Mouse (Mus musculus) CH12.LX (cell line): ENCODE results near the gene Mia2. TPM values are rescaled to one million over a fixed set of nuclear protein-coding genes. Genes with fewer than 3 reads are reported as not detected.

Experiments used
- DNase-seq: peaks from one replicate; pipeline ENCODE4 v3.0.0-alpha.2; 2013; ENCODE audit errors: extremely low read depth
- H3K27ac ChIP-seq: 2 replicates; pipeline ENCODE4 v1.5.1; 2012; ENCODE audit warnings: low read depth, mild to moderate bottlenecking, control low read depth, moderate library complexity; ENCODE audit not compliant: insufficient read depth
- H3K27me3 ChIP-seq: replicated peaks from 2 replicates; pipeline ENCODE3; 2012; ENCODE audit warnings: inconsistent platforms
- H3K36me3 ChIP-seq, 2 experiments: replicated peaks in 1 of 2; 2 replicates each; pipeline versions ENCODE3 to v1.6.1; 2012; ENCODE audit warnings: inconsistent platforms in 1 of 2, low read length in 1 of 2, mild to moderate bottlenecking in 1 of 2, mixed read lengths in 1 of 2, moderate library complexity in 1 of 2; ENCODE audit not compliant: control insufficient read depth in 1 of 2, insufficient read depth in 1 of 2
- H3K4me1 ChIP-seq, 2 experiments: 2 replicates each; pipeline ENCODE4 v1.6.1; 2012; ENCODE audit warnings: inconsistent platforms in 1 of 2, moderate library complexity in 1 of 2; ENCODE audit not compliant: insufficient read depth in 2 of 2, control insufficient read depth in 1 of 2
- H3K4me2 ChIP-seq: 2 replicates; pipeline ENCODE4 v1.6.1; 2012; ENCODE audit warnings: low read depth, mild to moderate bottlenecking, control low read depth; ENCODE audit not compliant: poor library complexity, insufficient read depth, severe bottlenecking
- H3K4me3 ChIP-seq, 3 experiments: fragments of 150-350 bp in 1 of 3; sonication (generic) in 1 of 3; replicated peaks in 1 of 3; 2 replicates each; pipeline versions ENCODE3 to v1.5.1; 2011 to 2012; ENCODE audit warnings: low read depth in 2 of 3, low read length in 2 of 3, mild to moderate bottlenecking in 2 of 3, moderate library complexity in 2 of 3, control low read depth in 1 of 3, improper control_type of control experiment in 1 of 3, inconsistent platforms in 1 of 3, mixed read lengths in 1 of 3; ENCODE audit not compliant: poor library complexity in 1 of 3
- H3K79me2 ChIP-seq: replicated peaks from 2 replicates; pipeline ENCODE4 v1.6.1; 2012; ENCODE audit warnings: mild to moderate bottlenecking, moderate library complexity; ENCODE audit not compliant: control insufficient read depth, poor library complexity, insufficient read depth, severe bottlenecking; ENCODE audit errors: extremely low read depth
- H3K9ac ChIP-seq: 2 replicates; pipeline ENCODE4 v1.6.1; 2012; ENCODE audit warnings: low read depth, mild to moderate bottlenecking, control low read depth, moderate library complexity; ENCODE audit not compliant: insufficient read depth
- H3K9me3 ChIP-seq: replicated peaks from 2 replicates; pipeline ENCODE3; 2012; ENCODE audit warnings: low read length, inconsistent platforms, mixed read lengths
- CTCF ChIP-seq, 2 experiments: IDR thresholded peaks in 1 of 2; conservative IDR thresholded peaks in 1 of 2; 2 replicates each; pipeline ENCODE4 v1.5.1; 2011 to 2012; ENCODE audit warnings: low read depth in 2 of 2, low read length in 2 of 2, improper control_type of control experiment in 1 of 2, inconsistent platforms in 1 of 2, mild to moderate bottlenecking in 1 of 2, moderate library complexity in 1 of 2
- ELF1 ChIP-seq: IDR thresholded peaks from 2 replicates; pipeline ENCODE4 v1.6.1; 2014; ENCODE audit warnings: low read depth, mild to moderate bottlenecking, inconsistent platforms, low read length, improper control_type of control experiment
- HCFC1 ChIP-seq: IDR thresholded peaks from 2 replicates; pipeline ENCODE4 v1.6.1; 2012; ENCODE audit warnings: low read depth, mild to moderate bottlenecking, inconsistent platforms, low read length, improper control_type of control experiment
- JUND ChIP-seq: conservative IDR thresholded peaks from 2 replicates; pipeline ENCODE4 v1.6.1; 2011; ENCODE audit warnings: low read depth, low read length, improper control_type of control experiment
- KAT2A ChIP-seq: IDR thresholded peaks from 2 replicates; pipeline ENCODE4 v1.6.1; 2012; ENCODE audit warnings: low read length, improper control_type of control experiment, inconsistent platforms; ENCODE audit not compliant: insufficient replicate concordance
- MAX ChIP-seq: IDR thresholded peaks from 2 replicates; pipeline ENCODE4 v1.6.1; 2011; ENCODE audit warnings: low read length, improper control_type of control experiment
- MAZ ChIP-seq: IDR thresholded peaks from 2 replicates; pipeline ENCODE4 v1.6.1; 2012; ENCODE audit warnings: low read depth, mild to moderate bottlenecking, inconsistent platforms, low read length, improper control_type of control experiment, moderate library complexity
- MEF2A ChIP-seq: IDR thresholded peaks from 2 replicates; pipeline ENCODE4 v1.6.1; 2014; ENCODE audit warnings: low read depth, mild to moderate bottlenecking, inconsistent platforms, low read length, improper control_type of control experiment, borderline replicate concordance
- MXI1 ChIP-seq: IDR thresholded peaks from 2 replicates; pipeline ENCODE4 v1.6.1; 2011; ENCODE audit warnings: mild to moderate bottlenecking, low read depth, low read length, improper control_type of control experiment
- SMC3 ChIP-seq: IDR thresholded peaks from 2 replicates; pipeline ENCODE4 v1.6.1; 2011; ENCODE audit warnings: low read depth, low read length, improper control_type of control experiment
- TCF12 ChIP-seq: IDR thresholded peaks from 2 replicates; pipeline ENCODE4 v1.6.1; 2014; ENCODE audit warnings: low read depth, mild to moderate bottlenecking, inconsistent platforms, low read length, improper control_type of control experiment
- UBTF ChIP-seq: IDR thresholded peaks from 2 replicates; pipeline ENCODE4 v1.6.1; 2012; ENCODE audit warnings: low read depth, mild to moderate bottlenecking, inconsistent platforms, low read length, improper control_type of control experiment, moderate library complexity
- USF1 ChIP-seq: IDR thresholded peaks from 2 replicates; pipeline ENCODE4 v1.6.1; 2014; ENCODE audit warnings: low read depth, mild to moderate bottlenecking, inconsistent platforms, low read length, improper control_type of control experiment
- ZKSCAN1 ChIP-seq: IDR thresholded peaks from 2 replicates; pipeline ENCODE4 v1.6.1; 2012; ENCODE audit warnings: low read depth, inconsistent platforms, low read length, improper control_type of control experiment, borderline replicate concordance
- dilution Hi-C: fragments of 300-500 bp; cut with MboI; formaldehyde crosslinking; loops from 2 replicates; pipeline ENCODE4 v1.14.3; 2020; ENCODE audit warnings: low sequenced_read_pairs; ENCODE audit not compliant: extremely low pct_unique_long_range_greater_than_20kb, extremely low pct_ligation_motif_present
- in situ Hi-C: fragments of 300-500 bp; cut with MboI; formaldehyde crosslinking; loops from 3 replicates; pipeline ENCODE4 v1.14.3; 2019; ENCODE audit warnings: low sequenced_read_pairs, low pct_ligation_motif_present, low pct_unique_long_range_greater_than_20kb, mixed read lengths
- polyA plus RNA-seq: library from polyadenylated mRNA; unstranded; fragments of >175 nt; gene quantifications from 2 replicates; pipeline ENCODE4 v1.2.1, GENCODE M21; 2012; ENCODE audit warnings: low read depth; ENCODE audit not compliant: insufficient read length
- total RNA-seq, 2 experiments: library from RNA; depleted of rRNA; stranded (reverse); fragments of 300-350 nt in 1 of 2; fragments of >200 nt in 1 of 2; gene quantifications; 2 replicates each; pipeline ENCODE4 v1.2.3; 2012 to 2014

Gene Mia2
- total and polyA plus RNA-seq, 3 experiments = 68.1 to 162 (median 99.2) TPM

GRCm38 (mm10) chr12:59135533-59136300 is 40.1 kb downstream of the Mia2 start (continued):
- TF ChIP-seq CTCF (conservative IDR thresholded peaks at IDR 0.05 in 1 of 2, IDR thresholded peaks at IDR 0.05 in 1 of 2; ENCODE audit: low read depth in 2 of 2, low read length in 2 of 2) (no peak), TCF12 (no peak)

GRCm38 (mm10) chr12:59137031-59137430 is 41.4 kb downstream of the Mia2 start:
- H3K27me3 ChIP-seq = no peaks in the 10 kb centered on the region
- H3K4me3 ChIP-seq = no peak overlapping the region
- H3K79me2 ChIP-seq = peaks cover 57% of the 10 kb centered on the region
- no peak overlapping the region for H3K9ac ChIP-seq
- no peak overlapping the region for H3K4me2 ChIP-seq
- dilution Hi-C loops = no loop called here
- no peaks in the 10 kb centered on the region for H3K9me3 ChIP-seq
- no peak for TF ChIP-seq MAX
- no peak for TF ChIP-seq MEF2A
- TF ChIP-seq JUND = no peak
- no peak for TF ChIP-seq UBTF
- TF ChIP-seq HCFC1 = no peak
- TF ChIP-seq SMC3 = no peak
- no peak for TF ChIP-seq ZKSCAN1
- no peak for TF ChIP-seq MXI1
- TF ChIP-seq MAZ = no peak
- no peak for TF ChIP-seq TCF12
- no peak for TF ChIP-seq USF1
- in situ Hi-C loops = no loop called here
- H3K27ac ChIP-seq = no peak overlapping the region
- peaks cover 3 to 22% of the 10 kb centered on the region in 2 experiments; a peak in 3 of 4 replicates for H3K4me1 ChIP-seq
- peaks cover 31 to 67% of the 10 kb centered on the region in 2 experiments for H3K36me3 ChIP-seq
- DNase-seq = no peak

GRCm38 (mm10) chr12:59139372-59139771 is 43.8 kb downstream of the Mia2 start:
- H3K36me3 ChIP-seq = peaks cover 47 to 85% of the 10 kb centered on the region in 2 experiments
- H3K9me3 ChIP-seq = no peaks in the 10 kb centered on the region
- peaks cover 0 to 10% of the 10 kb centered on the region in 2 experiments; a peak in 2 of 4 replicates for H3K4me1 ChIP-seq
- dilution Hi-C loops (no loop called here), in situ Hi-C loops (no loop called here)
- H3K9ac ChIP-seq = no peak overlapping the region
- no peaks in the 10 kb centered on the region for H3K27me3 ChIP-seq
- no peak overlapping the region for H3K27ac ChIP-seq
- H3K4me2 ChIP-seq = no peak overlapping the region
- no peak for TF ChIP-seq KAT2A
- TF ChIP-seq ELF1 = no peak
- peak; percentile 18; the same call in 1 of the 2 replicates for TF ChIP-seq SMC3
- TF ChIP-seq CTCF (conservative IDR thresholded peaks at IDR 0.05 in 1 of 2, IDR thresholded peaks at IDR 0.05 in 1 of 2; ENCODE audit: low read depth in 2 of 2, low read length in 2 of 2) = peak in 1 of 2 experiments; percentile 37; a peak in 2 of 4 replicates
- TF ChIP-seq ZKSCAN1 = no peak
- TF ChIP-seq, all 38 proteins: peak for 2
- peak; percentile 20 for DNase-seq
- H3K79me2 ChIP-seq = peaks cover 36% of the 10 kb centered on the region
- no peak overlapping the region for H3K4me3 ChIP-seq
